Mouse (Mus musculus): Measurements from ENCODE around the gene Fsd2. TPM values are rescaled to one million over a fixed set of nuclear protein-coding genes. Genes with fewer than 3 reads are reported as not detected.
A peak's percentile ranks its signal among the peaks of the same experiment; 100 is the strongest.

The Fsd2 gene
- total and polyA plus RNA-seq, 3 experiments, result 0.03 TPM; not detected in 2

DNA sequence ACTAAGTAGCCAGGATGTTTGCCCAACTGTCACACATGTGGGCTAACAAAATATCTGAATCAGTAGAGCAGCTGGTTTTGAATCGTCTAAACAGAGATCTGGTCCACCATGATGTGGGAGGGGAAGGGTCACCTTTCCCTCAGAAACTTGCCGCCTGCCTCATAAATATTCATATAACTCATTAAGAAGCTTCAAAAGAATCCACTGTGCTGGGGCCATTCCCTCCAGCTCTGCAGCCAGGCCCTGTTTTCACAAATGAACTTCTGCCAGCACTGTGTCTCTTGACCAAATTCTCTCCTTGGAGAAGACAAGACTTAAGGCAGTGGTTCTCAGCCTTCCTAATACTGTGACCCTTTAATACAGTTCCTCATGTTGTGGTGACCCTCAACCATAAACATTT, 27.2 kb downstream of the Fsd2 start:
- no peaks in the 10 kb centered on the region for H3K4me1 ChIP-seq (ENCODE audit: control insufficient read depth in 1 of 2, insufficient read depth in 2 of 2, low read length in 2 of 2)
- H3K27ac ChIP-seq (ENCODE audit: control insufficient read depth, low read depth, low read length), result no peak overlapping the region
- no peaks in the 10 kb centered on the region for H3K9me3 ChIP-seq (replicated peaks; ENCODE audit: insufficient read depth, low read length)
- no peak overlapping the region for H3K4me3 ChIP-seq (ENCODE audit: control insufficient read depth in 1 of 2, insufficient read depth in 1 of 2, low read depth in 2 of 2, low read length in 2 of 2)
- no peaks in the 10 kb centered on the region for H3K79me2 ChIP-seq (ENCODE audit: control insufficient read depth, insufficient read depth, low read length, poor library complexity)
- no peak overlapping the region for H3K9ac ChIP-seq (ENCODE audit: control insufficient read depth, low read depth, low read length, poor library complexity, severe bottlenecking)
- no peak for DNase-seq (ENCODE audit: low read depth, low spot score)
- TF ChIP-seq MAX (IDR thresholded peaks at IDR 0.05; ENCODE audit: low read length), result no peak
- TF ChIP-seq GABPA (IDR thresholded peaks at IDR 0.05; ENCODE audit: low read depth, low read length), result no peak
- no peaks in the 10 kb centered on the region for H3K36me3 ChIP-seq (ENCODE audit: control insufficient read depth in 1 of 2, insufficient read depth in 2 of 2, low read length in 2 of 2)
- peaks cover 0 to 4% of the 10 kb centered on the region in 2 experiments; a peak in 1 of 4 replicates for H3K27me3 ChIP-seq (ENCODE audit: control insufficient read depth in 1 of 2, insufficient read depth in 2 of 2, low read length in 2 of 2)

DNA sequence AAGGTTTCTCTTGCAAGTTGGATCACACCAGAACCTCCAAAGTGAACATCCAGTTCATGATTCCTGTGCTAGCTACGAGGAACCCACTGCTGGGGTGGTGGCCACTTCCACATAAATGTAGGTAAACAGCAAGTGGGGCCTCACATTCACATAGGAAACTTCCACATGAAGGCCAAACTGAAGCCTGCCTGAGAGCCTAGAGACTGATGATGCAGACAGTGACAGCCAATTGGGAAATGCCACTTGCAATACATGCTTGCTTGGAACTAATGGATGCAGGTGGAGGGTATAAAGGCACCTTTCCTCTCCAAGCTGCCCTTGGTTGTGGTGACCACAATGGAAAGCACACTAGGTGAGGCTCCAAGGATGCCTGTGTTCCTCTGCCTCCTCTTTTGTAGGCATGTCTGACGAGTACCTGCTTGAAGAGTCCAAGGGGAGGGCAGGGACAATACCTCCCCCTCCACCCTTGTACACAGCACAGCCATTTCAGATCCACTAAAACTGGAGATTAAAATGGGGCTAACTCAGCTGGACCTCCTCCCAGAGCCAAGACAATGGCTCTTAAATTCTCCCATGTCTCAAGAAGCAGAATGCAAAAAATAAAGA, 28.6 kb downstream of the Fsd2 start:
- Histone ChIP-seq H3K79me2 (ENCODE audit: control insufficient read depth, insufficient read depth, low read length, poor library complexity) (no peaks in the 10 kb centered on the region), H3K27me3 (ENCODE audit: control insufficient read depth in 1 of 2, insufficient read depth in 2 of 2, low read length in 2 of 2) (peaks cover 0 to 2% of the 10 kb centered on the region in 2 experiments; a peak in 1 of 4 replicates), H3K27ac (ENCODE audit: control insufficient read depth, low read depth, low read length) (no peak overlapping the region), H3K4me1 (ENCODE audit: control insufficient read depth in 1 of 2, insufficient read depth in 2 of 2, low read length in 2 of 2) (no peaks in the 10 kb centered on the region), H3K9me3 (replicated peaks; ENCODE audit: insufficient read depth, low read length) (no peaks in the 10 kb centered on the region), H3K4me3 (ENCODE audit: control insufficient read depth in 1 of 2, insufficient read depth in 1 of 2, low read depth in 2 of 2, low read length in 2 of 2) (no peak overlapping the region), H3K9ac (ENCODE audit: control insufficient read depth, low read depth, low read length, poor library complexity, severe bottlenecking) (no peak overlapping the region), H3K36me3 (ENCODE audit: control insufficient read depth in 1 of 2, insufficient read depth in 2 of 2, low read length in 2 of 2) (no peaks in the 10 kb centered on the region)
- DNase-seq (ENCODE audit: low read depth, low spot score), result peak; percentile 52
- TF ChIP-seq HCFC1 (IDR thresholded peaks at IDR 0.05; ENCODE audit: low read depth, low read length) (no peak), TBP (IDR thresholded peaks at IDR 0.05; ENCODE audit: low read depth, low read length) (0 out of 2 replicates have a peak, but pooled peaks have one; percentile 49), CHD2 (IDR thresholded peaks at IDR 0.05; ENCODE audit: low read length) (peak; percentile 54; the same call in 1 of the 2 replicates)

DNA sequence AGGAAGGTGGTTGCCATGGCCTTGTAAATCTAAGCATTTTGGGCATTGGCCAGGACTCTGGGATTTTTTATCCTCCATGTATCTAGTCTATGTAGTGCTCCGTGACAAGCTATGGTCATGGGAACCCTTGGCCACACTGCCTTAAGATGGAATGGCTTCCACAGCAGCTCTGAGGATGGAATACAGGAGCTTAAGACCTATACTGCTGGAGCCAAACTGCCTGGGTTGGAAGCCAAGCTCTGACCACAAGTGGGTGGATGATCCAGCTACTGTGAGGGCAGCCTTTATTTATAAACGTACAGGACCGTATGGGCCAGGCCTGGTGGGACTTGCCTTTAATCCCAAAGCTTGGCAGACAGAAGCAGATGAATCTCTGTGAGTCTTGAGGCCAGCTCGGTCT, 30.3 kb downstream of the Fsd2 start:
- TF ChIP-seq KAT2A (conservative IDR thresholded peaks at IDR 0.05; ENCODE audit: low read depth, low read length) (no peak), USF1 (IDR thresholded peaks at IDR 0.05; ENCODE audit: low read depth, low read length) (no peak), TAL1 (IDR thresholded peaks at IDR 0.05; ENCODE audit: low read length) (no peak), GATA1 (IDR thresholded peaks at IDR 0.05; ENCODE audit: low read depth, low read length) (no peak), HCFC1 (IDR thresholded peaks at IDR 0.05; ENCODE audit: low read depth, low read length) (no peak), RAD21 (IDR thresholded peaks at IDR 0.05; ENCODE audit: low read depth, low read length) (no peak), ZMIZ1 (IDR thresholded peaks at IDR 0.05; ENCODE audit: low read depth, low read length) (no peak), MAX (IDR thresholded peaks at IDR 0.05; ENCODE audit: low read length) (no peak), NELFE (IDR thresholded peaks at IDR 0.05; ENCODE audit: low read depth, low read length) (no peak), JUND (IDR thresholded peaks at IDR 0.05; ENCODE audit: low read depth, low read length) (no peak), ZC3H11A (IDR thresholded peaks at IDR 0.05; ENCODE audit: low read depth, low read length) (no peak)

More for the DNA sequence above, 30.3 kb downstream of the Fsd2 start:
- no peaks in the 10 kb centered on the region for H3K36me3 ChIP-seq (ENCODE audit: control insufficient read depth in 1 of 2, insufficient read depth in 2 of 2, low read length in 2 of 2)
- H3K9me3 ChIP-seq (replicated peaks; ENCODE audit: insufficient read depth, low read length), result no peaks in the 10 kb centered on the region
- H3K79me2 ChIP-seq (ENCODE audit: control insufficient read depth, insufficient read depth, low read length, poor library complexity), result no peaks in the 10 kb centered on the region
- H3K9ac ChIP-seq (ENCODE audit: control insufficient read depth, low read depth, low read length, poor library complexity, severe bottlenecking), result no peak overlapping the region
- no peak overlapping the region for H3K4me3 ChIP-seq (ENCODE audit: control insufficient read depth in 1 of 2, insufficient read depth in 1 of 2, low read depth in 2 of 2, low read length in 2 of 2)
- no peaks in the 10 kb centered on the region for H3K4me1 ChIP-seq (ENCODE audit: control insufficient read depth in 1 of 2, insufficient read depth in 2 of 2, low read length in 2 of 2)
- no peaks in the 10 kb centered on the region for H3K27me3 ChIP-seq (ENCODE audit: control insufficient read depth in 1 of 2, insufficient read depth in 2 of 2, low read length in 2 of 2)
- no peak overlapping the region for H3K27ac ChIP-seq (ENCODE audit: control insufficient read depth, low read depth, low read length)
- no peak for DNase-seq (ENCODE audit: low read depth, low spot score)

All from MEL (cell line).